ENCODE assay signal across 13 mouse cellular contexts in genomic region chr2:120000882-120001584, GRCm38 (mm10). TPM values are rescaled to one million over a fixed set of nuclear protein-coding genes. Genes with fewer than 3 reads are reported as not detected.
DNase-seq lines count a peak whose midpoint lies in the region; ATAC-seq lines count a peak whose summit lies in the region.
"Had no signal": no experiment of that assay in that cellular context is flagged by ENCODE, and none has a peak within 500 bp of the region (broad histone marks: within the 10 kb centered on the region; RNA-seq: fewer than 3 reads in every experiment).

No protein-coding gene starts in this region.

- 46% methylated on average over 3 of the region's 3 CpGs for WGBS in heart, embryonic 10.5 days
- 48% methylated on average over 3 of the region's 3 CpGs for WGBS in liver, embryonic 11.5 days
- 75% methylated on average over 3 of the region's 3 CpGs for WGBS in limb, embryonic 11.5 days

- H3K27me3 ChIP-seq in heart, embryonic 10.5 days (ENCODE audit: insufficient read depth, poor library complexity, severe bottlenecking), result no peaks in the 10 kb centered on the region
- H3K27me3 ChIP-seq in liver, embryonic 11.5 days (replicated peaks; ENCODE audit: control insufficient read depth, insufficient read depth, low read length), result no peaks in the 10 kb centered on the region
- no peaks in the 10 kb centered on the region for H3K27me3 ChIP-seq in limb, embryonic 11.5 days (ENCODE audit: control insufficient read depth, insufficient read depth, low read length)
- H3K27me3 ChIP-seq: midbrain, embryonic 12.5 days had no signal

- no peak overlapping the region for H3K4me2 ChIP-seq in liver, embryonic 11.5 days
- no peak overlapping the region for H3K4me2 ChIP-seq in limb, embryonic 11.5 days (ENCODE audit: low read depth, severe bottlenecking)
- H3K4me2 ChIP-seq: midbrain, embryonic 12.5 days had no signal

- ATAC-seq in liver, embryonic 11.5 days (replicated peaks; ENCODE audit: low FRiP score), result no peak; the same call in 1 of the 2 replicates
- ATAC-seq in limb, embryonic 11.5 days (ENCODE audit: insufficient number of reproducible peaks, low FRiP score, low TSS enrichment, low read depth), result no peak
- peak; percentile 44 for ATAC-seq in megakaryocyte progenitor cell, adult 5-6 weeks (replicated peaks; ENCODE audit: poor library complexity)

- no peak for DNase-seq in heart, embryonic 10.5 days (ENCODE audit: low spot score)
- no peak for DNase-seq in heart, adult 11 months
- DNase-seq in liver, embryonic 11.5 days (ENCODE audit: low spot score), result no peak
- no peak for DNase-seq in liver
- DNase-seq in limb, embryonic 11.5 days (ENCODE audit: low spot score), result no peak
- DNase-seq in left cerebral cortex, adult 9 months (ENCODE audit: low spot score in 2 of 2), result no peak
- no peak for DNase-seq in right cerebral cortex, postnatal 10 days (ENCODE audit: low spot score in 2 of 2)
- DNase-seq: B cell, adult 2 months; gastrocnemius, postnatal 10 days; layer of hippocampus, postnatal 36 days; right cerebral cortex, postnatal 4 days had no signal

- no peaks in the 10 kb centered on the region for H3K9me3 ChIP-seq in heart, embryonic 10.5 days
- no peaks in the 10 kb centered on the region for H3K9me3 ChIP-seq in liver, embryonic 11.5 days (ENCODE audit: control insufficient read depth, low read length)
- H3K9me3 ChIP-seq in limb, embryonic 11.5 days (ENCODE audit: control insufficient read depth, low read length), result no peaks in the 10 kb centered on the region
- H3K9me3 ChIP-seq: midbrain, embryonic 12.5 days had no signal

- H3K27ac ChIP-seq in heart, embryonic 10.5 days, result peak overlapping the region; percentile 62; the same call in 1 of the 2 replicates
- H3K27ac ChIP-seq in liver, embryonic 11.5 days (ENCODE audit: low read depth, low read length), result no peak overlapping the region
- H3K27ac ChIP-seq in limb, embryonic 11.5 days (replicated peaks; ENCODE audit: low read depth, low read length), result 0 out of 2 replicates have a peak overlapping the region, but pooled peaks have one; percentile 21
- H3K27ac ChIP-seq: midbrain, embryonic 12.5 days had no signal

- peak overlapping the region; percentile 22; the same call in 1 of the 2 replicates for H3K9ac ChIP-seq in liver, embryonic 11.5 days (ENCODE audit: low read depth, low read length)
- no peak overlapping the region for H3K9ac ChIP-seq in limb, embryonic 11.5 days (ENCODE audit: low read length)
- H3K9ac ChIP-seq: midbrain, embryonic 12.5 days had no signal

- peaks cover 4% of the 10 kb centered on the region; the same call in 1 of the 2 replicates for H3K36me3 ChIP-seq in heart, embryonic 10.5 days
- H3K36me3 ChIP-seq in liver, embryonic 11.5 days (ENCODE audit: control insufficient read depth, insufficient read depth, low read length), result no peaks in the 10 kb centered on the region
- no peaks in the 10 kb centered on the region for H3K36me3 ChIP-seq in limb, embryonic 11.5 days (ENCODE audit: control insufficient read depth, insufficient read depth, low read length)
- H3K36me3 ChIP-seq: midbrain, embryonic 12.5 days had no signal

- H3K4me1 ChIP-seq in heart, embryonic 10.5 days, result peaks cover 14% of the 10 kb centered on the region
- peaks cover 6% of the 10 kb centered on the region; the same call in 1 of the 2 replicates for H3K4me1 ChIP-seq in liver, embryonic 11.5 days (replicated peaks; ENCODE audit: control insufficient read depth, insufficient read depth, low read length)
- 0 out of 2 replicates have a peak, but pooled peaks cover 1% of the 10 kb centered on the region for H3K4me1 ChIP-seq in limb, embryonic 11.5 days (ENCODE audit: control insufficient read depth, insufficient read depth, low read length)
- H3K4me1 ChIP-seq: midbrain, embryonic 12.5 days had no signal

- no peak overlapping the region for H3K4me3 ChIP-seq in heart, embryonic 10.5 days
- no peak overlapping the region for H3K4me3 ChIP-seq in liver, embryonic 11.5 days (ENCODE audit: low read depth, low read length)
- H3K4me3 ChIP-seq in limb, embryonic 11.5 days (ENCODE audit: low read depth, low read length), result no peak overlapping the region
- H3K4me3 ChIP-seq: midbrain, embryonic 12.5 days had no signal

RNA-seq across cellular contexts. Expression of gene Jmjd7, which starts 26.2 kb away (rescaled TPM):
- 16.8 and 17.6 TPM in 2 replicates for polyA plus RNA-seq in heart, embryonic 10.5 days (2016; fragmentation: Nextera tagmentation; extraction: Ambion mirVana)
- polyA plus RNA-seq in liver, embryonic 11.5 days (2014; fragmentation: Nextera tagmentation; extraction: Ambion mirVana), result 13.5 and 16.3 TPM in 2 replicates
- polyA plus RNA-seq in limb, embryonic 11.5 days (2014; fragmentation: Nextera tagmentation; extraction: Ambion mirVana), result 18.5 and 22.2 TPM in 2 replicates
- 2.6 and 5.0 TPM in 2 replicates for total RNA-seq in megakaryocyte progenitor cell, adult 5-6 weeks (2015)
- 1.7 and 5.4 TPM in 2 replicates for total RNA-seq in megakaryocyte progenitor cell, adult 5-6 weeks (2017)

RNA-seq across cellular contexts. Expression of gene Gm28042, which starts 26.3 kb away (rescaled TPM):
- 2.6 and 5.5 TPM in 2 replicates for polyA plus RNA-seq in heart, embryonic 10.5 days (2016; fragmentation: Nextera tagmentation; extraction: Ambion mirVana)
- 1.1 and 1.9 TPM in 2 replicates for polyA plus RNA-seq in liver, embryonic 11.5 days (2014; fragmentation: Nextera tagmentation; extraction: Ambion mirVana)
- 1.6 and 3.5 TPM in 2 replicates for polyA plus RNA-seq in limb, embryonic 11.5 days (2014; fragmentation: Nextera tagmentation; extraction: Ambion mirVana)
- total RNA-seq in megakaryocyte progenitor cell, adult 5-6 weeks (2015), result 2.2 and 4.1 TPM in 2 replicates
- total RNA-seq in megakaryocyte progenitor cell, adult 5-6 weeks (2017), result 0.50 and 0.51 TPM in 2 replicates

RNA-seq across cellular contexts. Expression of gene Mapkbp1, which starts 28.5 kb away (rescaled TPM):
- 1.8 and 2.8 TPM in 2 replicates for polyA plus RNA-seq in heart, embryonic 10.5 days (2016; fragmentation: Nextera tagmentation; extraction: Ambion mirVana)
- polyA plus RNA-seq in liver, embryonic 11.5 days (2014; fragmentation: Nextera tagmentation; extraction: Ambion mirVana), result 1.7 TPM in 2 replicates
- 2.9 and 3.5 TPM in 2 replicates for polyA plus RNA-seq in limb, embryonic 11.5 days (2014; fragmentation: Nextera tagmentation; extraction: Ambion mirVana)
- total RNA-seq in megakaryocyte progenitor cell, adult 5-6 weeks (2015), result 3.2 and 4.0 TPM in 2 replicates
- 2.3 and 5.7 TPM in 2 replicates for total RNA-seq in megakaryocyte progenitor cell, adult 5-6 weeks (2017)

RNA-seq across cellular contexts. Expression of gene Pla2g4b, which starts 32.2 kb away (rescaled TPM):
- 2.6 TPM in 2 replicates for polyA plus RNA-seq in heart, embryonic 10.5 days (2016; fragmentation: Nextera tagmentation; extraction: Ambion mirVana)
- 1.9 and 2.3 TPM in 2 replicates for polyA plus RNA-seq in liver, embryonic 11.5 days (2014; fragmentation: Nextera tagmentation; extraction: Ambion mirVana)
- polyA plus RNA-seq in limb, embryonic 11.5 days (2014; fragmentation: Nextera tagmentation; extraction: Ambion mirVana), result 1.4 and 1.9 TPM in 2 replicates
- total RNA-seq in megakaryocyte progenitor cell, adult 5-6 weeks (2015), result 1.2 and 1.4 TPM in 2 replicates
- 0.51 and 3.7 TPM in 2 replicates for total RNA-seq in megakaryocyte progenitor cell, adult 5-6 weeks (2017)
